Mouse (Mus musculus): Measurements from ENCODE around the gene Vps16. TPM values are rescaled to one million over a fixed set of nuclear protein-coding genes. Genes with fewer than 3 reads are reported as not detected.
A peak's percentile ranks its signal among the peaks of the same experiment; 100 is the strongest.

The Vps16 gene
- polyA plus RNA-seq, 1 experiment from 2014 or later: 35.2 TPM

DNA sequence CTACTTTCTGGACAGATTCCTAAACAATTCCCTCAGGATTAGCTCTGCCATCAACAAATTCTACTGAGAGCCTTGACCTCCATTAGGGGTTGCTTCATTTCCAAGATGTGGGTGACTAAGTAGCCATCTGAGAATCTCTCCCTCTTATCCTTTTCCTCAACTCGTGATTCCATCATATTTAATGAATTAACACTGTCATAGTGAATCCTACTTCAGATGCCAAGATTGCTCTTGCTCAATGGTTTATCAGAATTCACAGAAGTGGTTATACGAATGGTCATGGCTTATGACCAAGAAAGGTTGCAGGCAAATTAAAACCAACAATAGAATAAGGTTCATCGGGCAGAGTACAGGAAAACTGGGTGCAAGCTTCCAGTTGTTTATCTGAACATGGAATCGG lies 22.2 kb upstream of the Vps16 start:
- Histone ChIP-seq H3K27me3 (replicated peaks; ENCODE audit: control insufficient read depth, insufficient read depth, low read length) (peaks cover 8% of the 10 kb centered on the region; the same call in 1 of the 2 replicates), H3K4me1 (replicated peaks; ENCODE audit: control insufficient read depth, insufficient read depth, low read length) (no peaks in the 10 kb centered on the region; the same call in 1 of the 2 replicates), H3K4me2 (replicated peaks; ENCODE audit: low read depth) (no peak overlapping the region), H3K9me3 (ENCODE audit: control insufficient read depth) (no peaks in the 10 kb centered on the region), H3K4me3 (ENCODE audit: low read depth, low read length) (no peak overlapping the region), H3K9ac (ENCODE audit: low read depth, low read length) (no peak overlapping the region), H3K27ac (ENCODE audit: low read depth, low read length) (no peak overlapping the region), H3K36me3 (ENCODE audit: control insufficient read depth, insufficient read depth) (no peaks in the 10 kb centered on the region)
- WGBS: 73% methylated on average over 4 of the region's 4 CpGs
- TF ChIP-seq CTCF (IDR thresholded peaks at IDR 0.05; ENCODE audit: low read depth): no peak
- no peak for ATAC-seq

DNA sequence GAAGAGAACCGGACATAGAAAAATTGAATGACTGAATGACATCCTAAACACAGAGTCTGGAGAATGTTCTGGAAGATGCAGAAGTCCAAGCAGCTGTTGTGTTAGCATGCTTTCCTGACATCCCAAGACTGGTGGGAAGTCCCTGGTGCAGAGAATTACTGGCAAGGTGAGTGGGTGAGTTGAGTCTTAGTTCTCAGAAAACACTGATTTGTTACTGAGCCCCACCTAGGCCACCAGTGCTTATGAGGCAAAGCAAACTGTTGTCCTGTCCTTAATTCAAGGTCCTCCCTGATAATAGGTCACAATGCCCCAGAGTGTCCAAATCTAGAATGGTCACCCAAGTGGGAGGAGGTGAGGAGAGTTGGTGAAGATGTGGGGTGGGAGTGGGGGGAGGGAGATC lies 19.2 kb upstream of the Vps16 start, which contains the start of the genes Gm28372 and 1700020A23Rik:
TSS of gene Gm28372 (plus strand) at position 301 of the 400 bp plus-strand sequence.
TSS of gene 1700020A23Rik (plus strand) at position 321 of the 400 bp plus-strand sequence.
- Histone ChIP-seq H3K27ac (ENCODE audit: low read depth, low read length) (no peak within 1 kb of the TSS), H3K4me3 (ENCODE audit: low read depth, low read length) (no peak within 1 kb of the TSS), H3K9ac (ENCODE audit: low read depth, low read length) (no peak within 1 kb of the TSS), H3K4me1 (replicated peaks; ENCODE audit: control insufficient read depth, insufficient read depth, low read length) (no peaks in the 10 kb centered on the region), H3K4me2 (replicated peaks; ENCODE audit: low read depth) (no peak within 1 kb of the TSS), H3K9me3 (ENCODE audit: control insufficient read depth) (no peaks in the 10 kb centered on the region), H3K36me3 (ENCODE audit: control insufficient read depth, insufficient read depth) (no peaks in the 10 kb centered on the region), H3K27me3 (replicated peaks; ENCODE audit: control insufficient read depth, insufficient read depth, low read length) (no peaks in the 10 kb centered on the region)
- no peak for TF ChIP-seq CTCF (IDR thresholded peaks at IDR 0.05; ENCODE audit: low read depth)
- WGBS: 72% methylated on average over 1 of the region's 1 CpGs
- no peak for ATAC-seq

DNA sequence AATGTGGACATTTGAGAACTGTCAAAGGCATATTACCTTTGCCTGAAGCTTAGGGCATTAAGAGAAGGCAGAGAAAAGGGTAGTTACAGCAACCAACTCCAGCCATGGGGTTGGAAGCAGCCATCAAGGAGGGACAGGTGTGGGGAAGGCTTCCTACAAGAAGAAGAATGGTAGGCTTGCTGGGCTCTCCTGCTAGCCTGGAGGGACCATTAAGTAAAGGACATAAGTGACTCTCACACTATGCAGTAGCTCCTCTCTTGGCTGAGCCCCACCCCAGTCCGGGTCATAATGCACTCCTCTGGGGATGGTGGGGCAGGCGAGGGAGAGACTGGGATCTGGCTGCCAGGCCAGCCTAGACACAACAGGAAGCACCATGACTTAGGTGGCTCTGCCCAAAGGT lies 18.0 kb upstream of the Vps16 start, which contains the start of gene Tmem239:
TSS of gene Tmem239 (plus strand) at position 301 of the 400 bp plus-strand sequence.
- Histone ChIP-seq H3K36me3 (ENCODE audit: control insufficient read depth, insufficient read depth) (no peaks in the 10 kb centered on the region), H3K27me3 (replicated peaks; ENCODE audit: control insufficient read depth, insufficient read depth, low read length) (no peaks in the 10 kb centered on the region), H3K27ac (ENCODE audit: low read depth, low read length) (no peak within 1 kb of the TSS), H3K9me3 (ENCODE audit: control insufficient read depth) (no peaks in the 10 kb centered on the region), H3K9ac (ENCODE audit: low read depth, low read length) (no peak within 1 kb of the TSS), H3K4me1 (replicated peaks; ENCODE audit: control insufficient read depth, insufficient read depth, low read length) (no peaks in the 10 kb centered on the region), H3K4me3 (ENCODE audit: low read depth, low read length) (no peak within 1 kb of the TSS), H3K4me2 (replicated peaks; ENCODE audit: low read depth) (no peak within 1 kb of the TSS)
- WGBS: 72% methylated on average over 2 of the region's 2 CpGs
- ATAC-seq: no peak
- TF ChIP-seq CTCF (IDR thresholded peaks at IDR 0.05; ENCODE audit: low read depth): no peak

DNA sequence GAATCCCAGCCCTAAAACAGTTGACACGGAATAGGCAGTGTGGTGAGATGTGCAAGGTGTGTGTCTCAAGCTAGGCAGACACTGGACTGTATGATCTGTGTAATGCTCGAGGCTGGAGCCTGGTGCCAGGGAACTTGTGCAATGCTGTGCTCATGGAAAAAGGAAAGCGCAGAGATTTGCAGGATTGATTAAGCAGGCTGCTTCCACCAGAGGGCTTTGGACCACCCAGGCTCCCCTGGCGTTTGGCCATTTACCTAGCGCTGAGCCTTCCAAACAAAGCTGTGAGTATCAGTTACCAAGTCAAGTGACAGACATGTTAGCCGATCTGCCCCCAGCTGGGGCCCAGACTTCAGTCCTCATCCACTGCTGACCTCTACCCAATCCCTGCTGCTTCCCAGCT lies 15.9 kb upstream of the Vps16 start:
- ATAC-seq: no peak

DNA sequence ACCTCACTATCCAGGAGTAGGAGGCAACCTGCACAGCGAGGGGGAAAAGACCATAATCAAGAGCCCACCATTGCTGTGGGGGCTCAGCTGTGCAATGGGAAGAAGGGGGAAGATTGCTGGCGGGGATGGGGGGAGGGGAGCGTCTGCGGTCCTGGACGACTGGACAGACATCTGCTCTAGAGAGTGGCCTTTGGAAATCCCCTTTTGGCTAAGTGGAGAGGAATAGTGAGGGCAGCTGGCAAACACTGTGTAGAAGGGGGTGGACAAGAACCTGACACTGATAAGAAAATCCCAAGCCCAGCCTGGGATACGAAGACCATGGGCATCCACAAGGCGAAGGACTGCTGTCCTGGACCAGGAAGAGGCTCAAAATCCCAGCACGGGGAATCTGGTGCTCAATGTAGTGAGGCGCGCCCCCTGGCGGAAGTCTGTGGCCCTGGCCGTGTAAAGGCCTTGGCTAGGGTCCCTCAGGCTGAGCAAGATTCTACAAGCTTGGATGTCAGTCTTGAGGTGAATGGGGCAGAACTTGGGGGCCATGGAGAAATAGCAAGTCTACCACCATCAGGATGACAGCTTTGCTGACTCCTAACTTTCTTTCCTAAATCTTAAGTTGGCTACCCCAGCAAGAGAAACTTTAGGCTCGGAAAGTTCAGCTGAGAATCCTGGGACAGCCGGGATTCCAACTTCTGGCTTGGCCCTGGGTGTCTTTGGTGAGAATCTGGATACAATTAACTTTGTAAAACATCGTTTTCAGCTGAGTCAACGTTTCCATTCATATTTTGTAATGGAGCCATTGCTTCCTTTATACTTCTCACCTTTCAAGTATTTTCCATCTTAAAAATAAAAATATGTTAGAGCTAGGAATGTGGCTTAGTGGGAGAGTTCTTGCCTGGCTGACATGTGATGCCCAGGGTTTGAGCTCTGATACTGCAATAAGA lies 12.3 kb upstream of the Vps16 start:
- Histone ChIP-seq H3K4me3 (ENCODE audit: low read depth, low read length) (no peak overlapping the region), H3K36me3 (ENCODE audit: control insufficient read depth, insufficient read depth) (no peaks in the 10 kb centered on the region), H3K4me2 (replicated peaks; ENCODE audit: low read depth) (no peak overlapping the region), H3K27ac (ENCODE audit: low read depth, low read length) (no peak overlapping the region), H3K9me3 (ENCODE audit: control insufficient read depth) (no peaks in the 10 kb centered on the region), H3K9ac (ENCODE audit: low read depth, low read length) (no peak overlapping the region), H3K27me3 (replicated peaks; ENCODE audit: control insufficient read depth, insufficient read depth, low read length) (no peaks in the 10 kb centered on the region), H3K4me1 (replicated peaks; ENCODE audit: control insufficient read depth, insufficient read depth, low read length) (no peaks in the 10 kb centered on the region)
- TF ChIP-seq CTCF (IDR thresholded peaks at IDR 0.05; ENCODE audit: low read depth): peak; percentile 93
- peak; percentile 63; the same call in 1 of the 2 replicates for ATAC-seq
- 37% methylated on average over 16 of the region's 16 CpGs for WGBS

More for the DNA sequence above, 15.9 kb upstream of the Vps16 start:
- no peaks in the 10 kb centered on the region for H3K36me3 ChIP-seq (ENCODE audit: control insufficient read depth, insufficient read depth)
- no peaks in the 10 kb centered on the region for H3K9me3 ChIP-seq (ENCODE audit: control insufficient read depth)
- H3K4me3 ChIP-seq (ENCODE audit: low read depth, low read length): no peak overlapping the region
- H3K4me1 ChIP-seq (replicated peaks; ENCODE audit: control insufficient read depth, insufficient read depth, low read length): no peaks in the 10 kb centered on the region
- 22% methylated on average over 6 of the region's 6 CpGs for WGBS
- H3K4me2 ChIP-seq (replicated peaks; ENCODE audit: low read depth): no peak overlapping the region
- H3K27me3 ChIP-seq (replicated peaks; ENCODE audit: control insufficient read depth, insufficient read depth, low read length): no peaks in the 10 kb centered on the region
- H3K27ac ChIP-seq (ENCODE audit: low read depth, low read length): no peak overlapping the region
- no peak overlapping the region for H3K9ac ChIP-seq (ENCODE audit: low read depth, low read length)
- TF ChIP-seq CTCF (IDR thresholded peaks at IDR 0.05; ENCODE audit: low read depth): peak; percentile 25; the same call in 1 of the 2 replicates

DNA sequence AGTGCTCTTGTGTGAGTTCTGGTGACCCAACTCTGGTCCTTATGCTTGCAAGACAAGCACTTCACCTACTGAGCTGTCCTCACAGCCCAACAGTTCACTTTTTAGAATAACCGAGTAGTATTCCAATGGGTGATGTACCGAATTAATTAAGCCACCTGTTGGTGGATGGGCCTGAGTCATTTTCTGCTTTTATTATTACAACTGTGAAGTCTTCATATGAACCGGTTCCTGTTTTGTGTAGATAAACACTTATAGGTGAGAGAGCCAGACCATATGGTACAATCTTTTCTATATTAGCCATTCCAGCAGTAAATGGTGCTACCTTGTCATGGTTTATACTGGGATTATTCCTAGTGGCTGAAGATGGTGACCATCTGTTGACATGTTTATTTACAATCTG lies 11.4 kb upstream of the Vps16 start:
- WGBS: 75% methylated on average over 3 of the region's 3 CpGs
- ATAC-seq: no peak

More for the DNA sequence above, 11.4 kb upstream of the Vps16 start:
- TF ChIP-seq CTCF (IDR thresholded peaks at IDR 0.05; ENCODE audit: low read depth): no peak
- H3K4me3 ChIP-seq (ENCODE audit: low read depth, low read length): no peak overlapping the region
- no peaks in the 10 kb centered on the region for H3K4me1 ChIP-seq (replicated peaks; ENCODE audit: control insufficient read depth, insufficient read depth, low read length)
- no peaks in the 10 kb centered on the region for H3K36me3 ChIP-seq (ENCODE audit: control insufficient read depth, insufficient read depth)
- H3K9ac ChIP-seq (ENCODE audit: low read depth, low read length): no peak overlapping the region
- H3K27ac ChIP-seq (ENCODE audit: low read depth, low read length): no peak overlapping the region
- H3K9me3 ChIP-seq (ENCODE audit: control insufficient read depth): no peaks in the 10 kb centered on the region
- H3K27me3 ChIP-seq (replicated peaks; ENCODE audit: control insufficient read depth, insufficient read depth, low read length): no peaks in the 10 kb centered on the region
- H3K4me2 ChIP-seq (replicated peaks; ENCODE audit: low read depth): no peak overlapping the region
